Mouse (Mus musculus): Measurements from ENCODE around the gene Fam13c.

DNA sequence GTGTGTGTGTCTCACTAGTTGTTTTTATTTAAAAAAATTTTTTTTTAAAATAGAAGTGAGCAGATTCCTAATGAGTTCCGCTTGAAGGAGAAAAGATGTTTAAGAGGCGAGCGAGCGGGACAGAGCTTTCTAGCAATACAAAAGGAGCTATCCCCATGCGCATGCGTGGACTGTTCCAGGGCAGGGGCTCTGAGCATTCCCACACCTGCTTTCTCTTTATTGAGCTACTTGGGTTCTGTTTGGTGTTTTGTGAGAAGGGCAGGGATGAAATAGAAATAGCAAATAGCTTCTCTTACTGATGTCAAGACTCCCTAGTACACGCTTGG lies 45.0 kb downstream of the Fam13c start:
- TF ChIP-seq POLR2A (IDR thresholded peaks at IDR 0.05; ENCODE audit: control insufficient read depth, extremely low read depth, insufficient read depth, low read length, poor library complexity) = no peak
- no peak for TF ChIP-seq CTCF (IDR thresholded peaks at IDR 0.05; ENCODE audit: borderline replicate concordance, control insufficient read depth, extremely low read depth, insufficient read depth, low read length, poor library complexity)
